Mouse (Mus musculus) midbrain, postnatal 0 days (tissue): ENCODE results near the gene Inpp4a. TPM values are rescaled to one million over a fixed set of nuclear protein-coding genes. Genes with fewer than 3 reads are reported as not detected.

ENCODE experiments used
- ATAC-seq: fragments of 200-750 bp; cut with Nextera tagmentation; 2 replicates; pipeline ENCODE4 v1.8.0; 2017; ENCODE audit warnings: moderate number of reproducible peaks, mild to moderate bottlenecking, moderate TSS enrichment, moderate library complexity; ENCODE audit not compliant: low FRiP score
- DNase-seq: peaks from one replicate; pipeline ENCODE4 v3.0.0-alpha.2; 2015; ENCODE audit warnings: low spot score
- H3K27ac ChIP-seq: fragments of 300-500 bp; sonication (generic); 2 replicates; pipeline ENCODE4 v1.5.1; 2014; ENCODE audit warnings: low read depth, mild to moderate bottlenecking, low read length, mixed read lengths
- H3K27me3 ChIP-seq: fragments of 300-500 bp; sonication (generic); 2 replicates; pipeline ENCODE4 v1.6.1; 2014; ENCODE audit warnings: low read length, control low read depth, mixed read lengths; ENCODE audit not compliant: insufficient read depth
- H3K36me3 ChIP-seq: fragments of 300-500 bp; sonication (generic); 2 replicates; pipeline ENCODE4 v1.6.1; 2014; ENCODE audit warnings: low read length, control low read depth, mixed read lengths; ENCODE audit not compliant: insufficient read depth
- H3K4me1 ChIP-seq: fragments of 300-500 bp; sonication (generic); 2 replicates; pipeline ENCODE4 v1.6.1; 2014; ENCODE audit warnings: mild to moderate bottlenecking, control low read depth, antibody characterized with exemption, low read length, mixed read lengths; ENCODE audit not compliant: insufficient read depth
- H3K4me2 ChIP-seq: fragments of 300-500 bp; sonication (generic); 2 replicates; pipeline ENCODE4 v1.6.1; 2014; ENCODE audit warnings: low read depth, mild to moderate bottlenecking, low read length, mixed read lengths; ENCODE audit not compliant: poor library complexity, severe bottlenecking
- H3K4me3 ChIP-seq: fragments of 300-500 bp; sonication (generic); 2 replicates; pipeline ENCODE4 v1.5.1; 2014; ENCODE audit warnings: low read depth, mild to moderate bottlenecking, low read length, moderate library complexity
- H3K9ac ChIP-seq: fragments of 300-500 bp; sonication (generic); replicated peaks from 2 replicates; pipeline ENCODE4 v1.6.1; 2014; ENCODE audit warnings: mild to moderate bottlenecking, low read length, moderate library complexity, mixed read lengths; ENCODE audit not compliant: poor library complexity, severe bottlenecking
- H3K9me3 ChIP-seq: fragments of 300-500 bp; sonication (generic); 2 replicates; pipeline ENCODE4 v1.6.1; 2016; ENCODE audit warnings: low read length, control low read depth
- CTCF ChIP-seq: IDR thresholded peaks from 2 replicates; pipeline ENCODE4 v1.5.1; 2016; ENCODE audit warnings: antibody characterized with exemption, mild to moderate bottlenecking
- WGBS: fragments of 180-500 bp; shearing (Covaris S2); extraction: QIAGEN DNeasy Blood & Tissue Kit; methylation state at CpG from one replicate; pipeline ENCODE4 v1.1.7; 2014; 5-methylcytosine and 5-hydroxymethylcytosine counted together
- polyA plus RNA-seq: library from polyadenylated mRNA; unstranded; fragments of >200 nt; fragmentation: Nextera tagmentation; extraction: Ambion mirVana; gene quantifications from 2 replicates; pipeline ENCODE4 v1.2.1, GENCODE M21; 2015
- total RNA-seq: library from RNA; depleted of rRNA; stranded (reverse); fragments of >200 nt; gene quantifications from 2 replicates; pipeline ENCODE4 v1.2.3, GENCODE M21; 2014

The Inpp4a gene
- total and polyA plus RNA-seq, 2 experiments from 2014 or later, result 48.8 to 85.8 TPM

- Histone ChIP-seq H3K4me1 (peaks cover 20% of the 10 kb centered on the region), H3K36me3 (peaks cover 29% of the 10 kb centered on the region), H3K4me2 (peak within 1 kb of the TSS; percentile 92), H3K27ac (peak within 1 kb of the TSS; percentile 80), H3K9me3 (no peaks in the 10 kb centered on the region), H3K27me3 (no peaks in the 10 kb centered on the region), H3K9ac (peak within 1 kb of the TSS; percentile 91), H3K4me3 (peak within 1 kb of the TSS; percentile 95)
- DNase-seq (peak; percentile 98), ATAC-seq (peak; percentile 97)
- peak; percentile 38; the same call in 1 of the 2 replicates for TF ChIP-seq CTCF
- WGBS, result 2% methylated on average over 57 of the region's 57 CpGs
Observed at GRCm38 (mm10) chr1:37429366-37430296, 130.0 kb downstream of the Inpp4a start, which contains the start of the genes Coa5 and Unc50. TSS of gene Coa5 (minus strand) at chr1:37430103. TSS of gene Unc50 (plus strand) at chr1:37430139.

- Histone ChIP-seq H3K9me3 (no peaks in the 10 kb centered on the region), H3K9ac (peak overlapping the region; percentile 91), H3K27ac (peak overlapping the region; percentile 80), H3K4me2 (peak overlapping the region; percentile 92), H3K4me1 (peaks cover 20% of the 10 kb centered on the region), H3K27me3 (no peaks in the 10 kb centered on the region), H3K36me3 (peaks cover 29% of the 10 kb centered on the region), H3K4me3 (peak overlapping the region; percentile 95)
- WGBS, result 2% methylated on average over 40 of the region's 40 CpGs
- peak; percentile 8 for ATAC-seq
- DNase-seq, result no peak
- TF ChIP-seq CTCF, result no peak
Observed at GRCm38 (mm10) chr1:37430297-37430840, 130.7 kb downstream of the Inpp4a start.

- no peaks in the 10 kb centered on the region for H3K27me3 ChIP-seq
- DNase-seq (no peak), ATAC-seq (no peak)
- H3K27ac ChIP-seq, result no peak overlapping the region
- H3K9ac ChIP-seq, result no peak overlapping the region
- H3K36me3 ChIP-seq, result peaks cover 58% of the 10 kb centered on the region
- 88% methylated on average over 3 of the region's 3 CpGs for WGBS
- H3K9me3 ChIP-seq, result no peaks in the 10 kb centered on the region
- no peak overlapping the region for H3K4me2 ChIP-seq
- H3K4me1 ChIP-seq, result peaks cover 7% of the 10 kb centered on the region; the same call in 1 of the 2 replicates
- H3K4me3 ChIP-seq, result no peak overlapping the region
- TF ChIP-seq CTCF, result no peak
Observed at GRCm38 (mm10) chr1:37436419-37436818, 136.8 kb downstream of the Inpp4a start.

GRCm38 (mm10) chr1:37442848-37443835 is 143.5 kb downstream of the Inpp4a start:
- H3K27me3 ChIP-seq, result no peaks in the 10 kb centered on the region
- no peaks in the 10 kb centered on the region for H3K4me1 ChIP-seq
- peaks cover 36% of the 10 kb centered on the region for H3K36me3 ChIP-seq
- H3K4me3 ChIP-seq, result no peak overlapping the region
- no peak for DNase-seq
- TF ChIP-seq CTCF, result no peak
- WGBS, result 91% methylated on average over 16 of the region's 16 CpGs
- no peak overlapping the region for H3K9ac ChIP-seq
- ATAC-seq, result no peak
- no peaks in the 10 kb centered on the region for H3K9me3 ChIP-seq
- no peak overlapping the region for H3K27ac ChIP-seq
- H3K4me2 ChIP-seq, result no peak overlapping the region

GRCm38 (mm10) chr1:37448361-37449095 is 148.9 kb downstream of the Inpp4a start:
- DNase-seq, result peak; percentile 28
- WGBS, result 78% methylated on average over 10 of the region's 10 CpGs
- no peak overlapping the region for H3K27ac ChIP-seq

More at GRCm38 (mm10) chr1:37448361-37449095, 148.9 kb downstream of the Inpp4a start:
- Histone ChIP-seq H3K4me1 (no peaks in the 10 kb centered on the region), H3K4me3 (no peak overlapping the region), H3K36me3 (peaks cover 25% of the 10 kb centered on the region), H3K4me2 (no peak overlapping the region), H3K9me3 (no peaks in the 10 kb centered on the region), H3K9ac (no peak overlapping the region), H3K27me3 (no peaks in the 10 kb centered on the region)
- no peak for ATAC-seq
- TF ChIP-seq CTCF, result peak; percentile 70
